Mouse (Mus musculus): ENCODE measurements around the gene Fkbp7.

- TF ChIP-seq CTCF (IDR thresholded peaks at IDR 0.05; ENCODE audit: low read depth) = no peak
- TF ChIP-seq EP300 (IDR thresholded peaks at IDR 0.05; ENCODE audit: low read depth) = no peak
Observed at GRCm38 (mm10) chr2:76705655-76706054, 32.7 kb upstream of the Fkbp7 start.
